Mouse (Mus musculus) urinary bladder, postnatal 10 days (tissue): ENCODE results near the gene Eprs.

Experiments
- DNase-seq: peaks from one replicate; pipeline ENCODE4 v3.0.0; 2022; ENCODE audit warnings: low spot score

Gene Eprs

GRCm38 (mm10) chr1:185358211-185358610 is 4.6 kb upstream of the Eprs start:
- no peak for DNase-seq

DNA sequence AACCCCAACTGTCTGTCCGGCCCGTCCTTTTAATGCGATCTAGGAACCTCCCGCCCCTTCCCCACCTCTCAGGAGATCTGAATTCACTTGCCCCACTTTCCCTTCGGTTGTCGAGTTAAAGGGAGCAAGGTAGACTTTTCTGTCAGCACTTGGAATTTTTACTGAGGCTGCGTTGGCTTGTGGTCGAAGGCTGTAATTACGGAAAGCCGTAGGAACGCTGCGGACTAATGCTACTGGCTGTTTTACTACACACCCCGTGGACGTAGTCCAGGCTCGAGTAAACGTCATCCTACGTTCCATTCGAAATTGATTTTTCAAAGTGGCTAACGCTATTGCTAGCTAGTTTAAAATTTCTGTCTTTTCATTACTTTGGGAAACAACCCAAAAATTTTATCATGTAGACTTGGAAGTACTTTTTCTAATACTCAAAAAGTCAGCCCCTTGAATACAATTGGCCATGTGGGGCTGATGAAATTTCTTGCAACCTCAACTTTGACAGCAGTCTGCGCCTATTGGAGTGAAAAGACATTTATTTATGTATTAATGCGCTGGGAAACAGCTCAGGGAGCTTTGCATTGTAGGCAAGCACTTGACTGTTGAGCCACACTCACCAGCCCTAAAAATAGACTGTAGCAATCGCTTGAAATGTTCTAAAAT is 810 bp downstream of the Eprs start:
- no peak for DNase-seq

DNA sequence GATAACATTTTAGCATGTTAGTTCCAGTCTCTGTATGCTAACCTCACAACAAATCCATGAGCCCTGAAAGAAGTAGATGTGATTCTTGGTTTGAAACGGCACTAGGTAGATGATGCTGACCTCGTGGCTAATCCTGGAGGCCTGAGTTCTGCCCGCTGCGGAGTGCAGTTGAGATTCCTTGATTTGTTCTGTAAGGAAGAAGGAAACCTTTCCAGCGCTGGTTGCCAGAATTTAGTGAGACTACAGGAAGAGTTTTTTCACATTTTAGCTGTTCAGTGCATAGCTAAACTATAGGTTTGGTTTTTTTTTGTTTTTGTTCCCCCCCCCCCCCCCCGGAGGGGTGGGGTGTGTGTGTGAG is 1.3 kb downstream of the Eprs start:
- DNase-seq = no peak

DNA sequence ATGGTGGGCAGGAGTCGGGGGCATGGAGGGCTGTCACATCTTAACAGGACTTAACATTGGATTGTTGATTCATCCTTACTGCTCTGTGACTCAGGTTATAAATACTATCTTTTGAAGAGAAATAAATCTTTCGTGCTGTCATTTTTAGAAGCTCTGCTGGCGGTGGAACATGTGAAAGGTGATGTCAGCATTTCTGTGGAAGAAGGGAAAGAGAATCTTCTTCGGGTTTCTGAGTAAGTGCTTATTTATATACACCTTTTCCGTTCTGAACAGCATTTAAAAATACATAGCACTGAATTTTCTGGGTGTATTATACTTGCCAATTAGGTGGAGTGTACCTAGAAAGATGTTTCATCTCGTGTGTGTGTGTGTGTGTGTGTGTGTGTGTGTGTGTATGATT is 4.5 kb downstream of the Eprs start:
- DNase-seq = no peak

- DNase-seq = no peak
Observed at GRCm38 (mm10) chr1:185369979-185370378, 7.1 kb downstream of the Eprs start.

- DNase-seq = no peak
Observed at GRCm38 (mm10) chr1:185376390-185376789, 13.5 kb downstream of the Eprs start.

- DNase-seq = no peak
Observed at GRCm38 (mm10) chr1:185377429-185377828, 14.6 kb downstream of the Eprs start.

- no peak for DNase-seq
Observed at GRCm38 (mm10) chr1:185401615-185402014, 38.8 kb downstream of the Eprs start.

GRCm38 (mm10) chr1:185404021-185404420 is 41.2 kb downstream of the Eprs start:
- no peak for DNase-seq

- no peak for DNase-seq
Observed at GRCm38 (mm10) chr1:185405921-185406320, 43.1 kb downstream of the Eprs start.

GRCm38 (mm10) chr1:185409831-185410230 is 47.0 kb downstream of the Eprs start:
- DNase-seq = no peak

DNA sequence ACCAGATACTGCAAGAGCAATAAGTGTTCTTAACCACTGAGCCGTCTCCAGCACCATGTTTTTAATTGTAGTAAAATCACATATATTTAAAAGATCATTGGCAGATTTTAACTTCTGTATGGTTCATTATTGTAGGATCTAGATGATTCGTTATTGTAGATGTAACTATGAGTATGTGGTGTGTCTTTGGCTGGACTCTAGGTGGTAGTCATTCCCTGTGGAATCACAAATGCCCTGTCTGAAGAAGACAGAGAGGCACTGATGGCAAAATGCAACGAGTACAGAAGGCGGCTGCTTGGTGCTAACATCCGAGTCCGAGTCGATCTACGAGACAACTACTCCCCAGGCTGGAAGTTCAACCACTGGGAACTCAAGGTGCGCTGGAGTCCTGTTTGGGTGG is 55.2 kb downstream of the Eprs start:
- no peak for DNase-seq

DNA sequence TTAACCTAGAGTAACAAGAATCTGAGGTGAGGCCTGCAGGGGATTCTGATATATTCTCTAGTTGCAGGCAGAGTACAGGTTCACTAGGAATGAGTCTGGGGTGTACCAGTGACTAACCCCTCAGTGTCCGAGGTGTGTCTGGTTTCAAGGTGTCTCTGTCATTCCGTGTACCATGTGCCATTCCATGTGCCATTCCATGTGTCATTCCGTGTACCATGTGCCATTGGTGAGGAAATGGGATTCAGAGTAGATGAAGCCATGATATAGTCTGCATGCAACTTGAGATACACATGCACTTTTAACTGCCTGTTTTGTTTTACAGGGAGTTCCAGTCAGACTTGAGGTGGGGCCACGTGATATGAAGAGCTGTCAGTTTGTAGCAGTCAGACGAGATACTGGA is 57.0 kb downstream of the Eprs start:
- DNase-seq = no peak

- no peak for DNase-seq
Observed at GRCm38 (mm10) chr1:185420776-185421175, 57.9 kb downstream of the Eprs start.

DNA sequence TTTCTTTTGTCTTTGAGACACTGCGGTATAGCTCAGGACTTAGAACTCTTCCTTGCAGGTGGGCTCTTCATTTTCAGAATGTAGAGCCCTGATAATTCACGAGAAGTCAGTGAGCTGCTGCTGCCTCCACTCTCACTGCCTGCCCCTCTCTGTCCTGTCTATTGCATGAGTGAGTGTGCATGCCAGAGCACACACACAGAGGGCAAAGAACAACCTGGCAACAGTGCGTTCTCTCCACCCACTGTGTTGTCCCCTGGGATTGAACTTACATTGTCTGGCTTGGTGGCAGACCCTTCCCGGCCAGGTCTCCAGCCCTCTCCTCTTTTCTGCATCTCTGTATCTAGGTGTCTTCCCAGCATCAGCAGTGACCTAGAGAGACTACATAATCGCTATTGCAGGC is 63.7 kb downstream of the Eprs start:
- DNase-seq = no peak

- no peak for DNase-seq
Observed at GRCm38 (mm10) chr1:185430488-185430887, 67.6 kb downstream of the Eprs start.

DNA sequence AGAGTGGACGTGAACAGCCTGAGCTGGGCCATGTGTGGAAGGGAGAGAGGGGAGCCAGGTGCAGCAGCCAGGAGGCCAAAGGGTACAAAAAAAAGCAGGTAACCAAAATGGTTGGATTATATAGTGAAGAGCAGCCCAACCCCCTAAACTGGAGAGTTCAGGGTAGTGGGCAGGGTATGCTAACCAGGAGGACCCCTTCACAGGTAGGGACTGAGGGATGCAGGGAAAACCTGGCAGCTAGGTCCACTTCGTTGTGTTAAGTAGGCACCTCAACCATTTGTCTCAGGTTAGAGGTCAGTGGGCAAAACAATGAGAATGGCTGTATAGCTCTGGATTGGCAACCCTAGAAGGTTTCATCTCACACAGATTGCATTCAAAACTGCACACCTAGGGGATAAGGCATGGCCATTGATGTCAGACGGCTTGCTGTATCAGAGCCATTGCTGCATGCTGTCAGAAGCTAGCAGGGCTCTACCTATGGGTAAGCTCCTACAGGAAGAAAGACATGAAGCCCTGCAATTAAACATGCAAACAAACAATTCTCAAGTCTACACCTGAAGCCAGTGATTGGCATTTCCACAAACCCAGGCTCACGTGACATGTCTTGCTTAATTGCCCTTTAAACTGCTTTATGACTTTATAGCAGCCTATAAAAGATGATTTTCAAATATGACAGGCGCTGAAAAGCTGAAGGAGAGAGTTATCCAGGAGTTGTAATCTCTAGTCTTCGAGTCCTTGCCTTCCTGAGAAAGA is 68.6 kb downstream of the Eprs start:
- DNase-seq = no peak

- no peak for DNase-seq
Observed at GRCm38 (mm10) chr1:185431998-185432317, 69.1 kb downstream of the Eprs start.

DNA sequence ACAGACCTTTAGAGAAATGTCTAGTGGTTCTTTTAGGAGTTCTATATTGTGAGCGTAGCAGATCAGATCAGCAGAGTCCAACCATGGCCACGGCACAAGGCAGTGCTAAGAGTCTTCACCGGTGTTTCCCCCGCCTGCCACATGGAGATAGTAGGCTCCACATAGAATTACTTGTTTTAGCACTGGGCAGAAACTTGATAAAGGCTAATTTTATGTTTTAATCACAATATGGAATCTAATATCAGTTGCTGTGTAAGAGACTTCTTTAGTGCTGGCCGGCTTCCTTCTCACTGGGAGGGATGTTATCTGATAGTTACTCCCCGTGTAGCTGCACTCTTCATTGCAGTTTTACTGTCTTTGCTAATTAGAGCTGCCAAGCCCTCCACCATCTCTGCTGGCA is 70.3 kb downstream of the Eprs start:
- no peak for DNase-seq

- DNase-seq = no peak
Observed at GRCm38 (mm10) chr1:185438841-185439580, 76.2 kb downstream of the Eprs start.

DNA sequence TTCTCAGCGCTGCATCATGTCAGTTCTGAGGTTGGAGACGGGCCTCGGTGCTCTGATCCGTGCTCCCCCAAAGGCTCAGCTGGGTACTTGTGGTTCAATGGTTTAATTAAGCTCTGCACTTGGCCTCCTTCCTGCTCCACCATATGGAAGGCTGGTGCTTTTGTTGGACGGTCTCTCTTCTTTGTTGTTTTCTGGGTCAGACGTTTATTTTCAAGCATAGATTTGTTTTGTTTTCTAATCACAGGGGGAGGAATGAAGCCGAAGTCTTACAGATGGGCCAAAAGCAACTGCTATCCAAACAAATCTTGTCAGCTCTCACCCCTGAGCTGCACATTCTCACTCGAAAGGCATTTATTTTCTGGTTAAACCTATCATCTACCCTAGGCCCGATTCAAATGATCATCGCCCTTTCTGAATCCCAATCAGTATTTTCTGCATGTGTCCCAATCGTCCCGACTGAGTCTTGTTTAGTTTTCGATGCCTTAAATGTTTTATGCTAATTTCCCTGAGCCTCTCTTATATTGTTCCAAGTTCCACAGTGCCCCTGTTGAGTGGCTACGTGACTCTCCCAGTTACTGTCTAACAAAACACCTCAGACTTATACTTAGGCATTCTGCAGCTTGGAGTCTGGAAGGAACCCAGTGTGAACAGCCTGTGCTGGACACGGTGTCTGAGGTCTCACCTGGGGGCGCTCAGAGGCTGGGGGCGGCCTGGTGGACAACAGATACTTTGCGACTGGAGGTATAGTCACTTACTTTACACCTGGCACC is 79.0 kb downstream of the Eprs start:
- DNase-seq = no peak

- DNase-seq = no peak
Observed at GRCm38 (mm10) chr1:185448936-185449335, 86.1 kb downstream of the Eprs start.

DNA sequence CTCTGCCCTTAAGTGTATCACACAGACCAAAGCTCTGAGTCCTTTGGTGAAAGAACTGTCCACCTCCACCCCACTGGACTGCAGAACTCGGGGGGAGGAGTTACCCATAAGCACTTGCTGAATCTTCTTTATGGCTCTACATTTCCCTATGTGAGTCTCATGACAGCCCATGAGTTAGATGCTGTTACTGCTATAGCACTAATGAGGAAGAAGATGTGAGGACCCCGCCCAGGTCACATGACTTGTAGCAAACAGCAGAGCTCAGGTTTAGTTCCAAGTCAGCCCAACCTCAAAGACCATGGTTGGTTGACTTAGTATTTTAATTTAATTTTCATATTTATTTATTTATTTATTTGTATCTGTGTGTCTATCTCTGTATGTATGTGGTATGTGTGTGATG is 86.9 kb downstream of the Eprs start:
- no peak for DNase-seq
